Mouse (Mus musculus): ENCODE measurements at regions not wholly inside any gene's neighbourhood (a gene's known extent, or its start where the extent isn't known, plus 50 kb on each side); places are given as distances from the start of the nearest gene placed in this dataset.

GRCm38 (mm10) chr16:87132082-87132481 is 221.9 kb upstream of the N6amt1 start:
- Histone ChIP-seq H3K9ac (replicated peaks; ENCODE audit: low read length) (no peak overlapping the region), H3K4me3 (replicated peaks; ENCODE audit: low read depth, low read length) (no peak overlapping the region), H3K36me3 (ENCODE audit: control insufficient read depth, insufficient read depth, low read length) (no peaks in the 10 kb centered on the region), H3K4me2 (ENCODE audit: low read length) (no peak overlapping the region), H3K4me1 (ENCODE audit: control insufficient read depth, insufficient read depth, low read length) (no peaks in the 10 kb centered on the region), H3K27me3 (ENCODE audit: control insufficient read depth, insufficient read depth, low read length) (no peaks in the 10 kb centered on the region), H3K27ac (replicated peaks; ENCODE audit: low read depth, low read length) (no peak overlapping the region), H3K9me3 (ENCODE audit: control insufficient read depth, low read length) (no peaks in the 10 kb centered on the region)
- WGBS, result 86% methylated on average over 4 of the region's 4 CpGs
- no peak for DNase-seq
- no peak for ATAC-seq (ENCODE audit: low FRiP score, low TSS enrichment)

GRCm38 (mm10) chr16:87130733-87131640 is 223.0 kb upstream of the N6amt1 start:
- no peak for DNase-seq
- no peaks in the 10 kb centered on the region for H3K4me1 ChIP-seq (ENCODE audit: control insufficient read depth, insufficient read depth, low read length)
- no peak overlapping the region for H3K9ac ChIP-seq (replicated peaks; ENCODE audit: low read length)
- no peaks in the 10 kb centered on the region for H3K36me3 ChIP-seq (ENCODE audit: control insufficient read depth, insufficient read depth, low read length)
- no peaks in the 10 kb centered on the region for H3K27me3 ChIP-seq (ENCODE audit: control insufficient read depth, insufficient read depth, low read length)
- H3K4me2 ChIP-seq (ENCODE audit: low read length), result no peak overlapping the region
- 67% methylated on average over 12 of the region's 12 CpGs for WGBS
- ATAC-seq (ENCODE audit: low FRiP score, low TSS enrichment), result no peak
- no peaks in the 10 kb centered on the region for H3K9me3 ChIP-seq (ENCODE audit: control insufficient read depth, low read length)
- H3K4me3 ChIP-seq (replicated peaks; ENCODE audit: low read depth, low read length), result no peak overlapping the region
- H3K27ac ChIP-seq (replicated peaks; ENCODE audit: low read depth, low read length), result no peak overlapping the region

- Histone ChIP-seq H3K4me1 (ENCODE audit: control insufficient read depth, insufficient read depth, low read length) (no peaks in the 10 kb centered on the region), H3K27ac (replicated peaks; ENCODE audit: low read depth, low read length) (no peak overlapping the region), H3K4me2 (ENCODE audit: low read length) (no peak overlapping the region), H3K9me3 (ENCODE audit: control insufficient read depth, low read length) (no peaks in the 10 kb centered on the region), H3K4me3 (replicated peaks; ENCODE audit: low read depth, low read length) (no peak overlapping the region), H3K27me3 (ENCODE audit: control insufficient read depth, insufficient read depth, low read length) (no peaks in the 10 kb centered on the region), H3K36me3 (ENCODE audit: control insufficient read depth, insufficient read depth, low read length) (no peaks in the 10 kb centered on the region), H3K9ac (replicated peaks; ENCODE audit: low read length) (no peak overlapping the region)
- no peak for DNase-seq
- no peak for ATAC-seq (ENCODE audit: low FRiP score, low TSS enrichment)
- WGBS, result 91% methylated on average over 3 of the region's 3 CpGs
These were observed 225.0 kb upstream of the N6amt1 start for GRCm38 (mm10) chr16:87129021-87129420.

GRCm38 (mm10) chr16:87128230-87128629 is 225.8 kb upstream of the N6amt1 start:
- H3K27me3 ChIP-seq (ENCODE audit: control insufficient read depth, insufficient read depth, low read length), result no peaks in the 10 kb centered on the region
- H3K4me1 ChIP-seq (ENCODE audit: control insufficient read depth, insufficient read depth, low read length), result no peaks in the 10 kb centered on the region
- no peak overlapping the region for H3K9ac ChIP-seq (replicated peaks; ENCODE audit: low read length)
- H3K9me3 ChIP-seq (ENCODE audit: control insufficient read depth, low read length), result no peaks in the 10 kb centered on the region
- H3K27ac ChIP-seq (replicated peaks; ENCODE audit: low read depth, low read length), result no peak overlapping the region
- ATAC-seq (ENCODE audit: low FRiP score, low TSS enrichment), result peak; percentile 37; the same call in 1 of the 2 replicates
- 0 out of 2 replicates have a peak overlapping the region, but pooled peaks have one; percentile 6 for H3K4me2 ChIP-seq (ENCODE audit: low read length)
- DNase-seq, result peak; percentile 37
- no peaks in the 10 kb centered on the region for H3K36me3 ChIP-seq (ENCODE audit: control insufficient read depth, insufficient read depth, low read length)
- WGBS, result 73% methylated on average over 13 of the region's 13 CpGs
- no peak overlapping the region for H3K4me3 ChIP-seq (replicated peaks; ENCODE audit: low read depth, low read length)

GRCm38 (mm10) chr16:87124519-87124918 is 229.5 kb upstream of the N6amt1 start:
- Histone ChIP-seq H3K27ac (replicated peaks; ENCODE audit: low read depth, low read length) (no peak overlapping the region), H3K4me3 (replicated peaks; ENCODE audit: low read depth, low read length) (no peak overlapping the region), H3K9me3 (ENCODE audit: control insufficient read depth, low read length) (no peaks in the 10 kb centered on the region), H3K36me3 (ENCODE audit: control insufficient read depth, insufficient read depth, low read length) (no peaks in the 10 kb centered on the region), H3K27me3 (ENCODE audit: control insufficient read depth, insufficient read depth, low read length) (no peaks in the 10 kb centered on the region), H3K9ac (replicated peaks; ENCODE audit: low read length) (no peak overlapping the region), H3K4me2 (ENCODE audit: low read length) (no peak overlapping the region), H3K4me1 (ENCODE audit: control insufficient read depth, insufficient read depth, low read length) (no peaks in the 10 kb centered on the region)
- no peak for DNase-seq
- WGBS, result 93% methylated on average over 7 of the region's 7 CpGs
- ATAC-seq (ENCODE audit: low FRiP score, low TSS enrichment), result no peak

GRCm38 (mm10) chr16:87103599-87103998 is 250.4 kb upstream of the N6amt1 start:
- 73% methylated on average over 2 of the region's 2 CpGs for WGBS
- ATAC-seq (ENCODE audit: low FRiP score, low TSS enrichment) (no peak), DNase-seq (no peak)
- H3K36me3 ChIP-seq (ENCODE audit: control insufficient read depth, insufficient read depth, low read length), result no peaks in the 10 kb centered on the region
- H3K9me3 ChIP-seq (ENCODE audit: control insufficient read depth, low read length), result no peaks in the 10 kb centered on the region
- H3K4me3 ChIP-seq (replicated peaks; ENCODE audit: low read depth, low read length), result no peak overlapping the region
- no peaks in the 10 kb centered on the region for H3K4me1 ChIP-seq (ENCODE audit: control insufficient read depth, insufficient read depth, low read length)
- H3K4me2 ChIP-seq (ENCODE audit: low read length), result no peak overlapping the region
- H3K27me3 ChIP-seq (ENCODE audit: control insufficient read depth, insufficient read depth, low read length), result no peaks in the 10 kb centered on the region
- H3K27ac ChIP-seq (replicated peaks; ENCODE audit: low read depth, low read length), result no peak overlapping the region
- no peak overlapping the region for H3K9ac ChIP-seq (replicated peaks; ENCODE audit: low read length)

GRCm38 (mm10) chr16:87102057-87102456 is 251.9 kb upstream of the N6amt1 start:
- Histone ChIP-seq H3K4me3 (replicated peaks; ENCODE audit: low read depth, low read length) (no peak overlapping the region), H3K4me1 (ENCODE audit: control insufficient read depth, insufficient read depth, low read length) (no peaks in the 10 kb centered on the region), H3K9ac (replicated peaks; ENCODE audit: low read length) (no peak overlapping the region), H3K4me2 (ENCODE audit: low read length) (no peak overlapping the region), H3K36me3 (ENCODE audit: control insufficient read depth, insufficient read depth, low read length) (no peaks in the 10 kb centered on the region), H3K27me3 (ENCODE audit: control insufficient read depth, insufficient read depth, low read length) (no peaks in the 10 kb centered on the region), H3K27ac (replicated peaks; ENCODE audit: low read depth, low read length) (no peak overlapping the region), H3K9me3 (ENCODE audit: control insufficient read depth, low read length) (no peaks in the 10 kb centered on the region)
- ATAC-seq (ENCODE audit: low FRiP score, low TSS enrichment) (no peak), DNase-seq (no peak)

- ATAC-seq (ENCODE audit: low FRiP score, low TSS enrichment), result no peak
These were observed 262.0 kb upstream of the N6amt1 start for GRCm38 (mm10) chr16:87092011-87092410.

GRCm38 (mm10) chr16:87089322-87089721 is 264.7 kb upstream of the N6amt1 start:
- no peaks in the 10 kb centered on the region for H3K4me1 ChIP-seq (ENCODE audit: control insufficient read depth, insufficient read depth, low read length)
- ATAC-seq (ENCODE audit: low FRiP score, low TSS enrichment) (no peak), DNase-seq (no peak)
- no peak overlapping the region for H3K4me3 ChIP-seq (replicated peaks; ENCODE audit: low read depth, low read length)
- WGBS, result 85% methylated on average over 3 of the region's 3 CpGs
- H3K9ac ChIP-seq (replicated peaks; ENCODE audit: low read length), result no peak overlapping the region
- H3K36me3 ChIP-seq (ENCODE audit: control insufficient read depth, insufficient read depth, low read length), result no peaks in the 10 kb centered on the region
- H3K27me3 ChIP-seq (ENCODE audit: control insufficient read depth, insufficient read depth, low read length), result no peaks in the 10 kb centered on the region
- H3K9me3 ChIP-seq (ENCODE audit: control insufficient read depth, low read length), result no peaks in the 10 kb centered on the region
- H3K27ac ChIP-seq (replicated peaks; ENCODE audit: low read depth, low read length), result no peak overlapping the region
- H3K4me2 ChIP-seq (ENCODE audit: low read length), result no peak overlapping the region

More at GRCm38 (mm10) chr16:87092011-87092410, 262.0 kb upstream of the N6amt1 start:
- H3K36me3 ChIP-seq (ENCODE audit: control insufficient read depth, insufficient read depth, low read length), result no peaks in the 10 kb centered on the region
- H3K9me3 ChIP-seq (ENCODE audit: control insufficient read depth, low read length), result no peaks in the 10 kb centered on the region
- no peaks in the 10 kb centered on the region for H3K4me1 ChIP-seq (ENCODE audit: control insufficient read depth, insufficient read depth, low read length)
- no peak overlapping the region for H3K4me2 ChIP-seq (ENCODE audit: low read length)
- DNase-seq, result no peak
- H3K27ac ChIP-seq (replicated peaks; ENCODE audit: low read depth, low read length), result no peak overlapping the region
- H3K27me3 ChIP-seq (ENCODE audit: control insufficient read depth, insufficient read depth, low read length), result no peaks in the 10 kb centered on the region
- WGBS, result 81% methylated on average over 2 of the region's 2 CpGs
- no peak overlapping the region for H3K4me3 ChIP-seq (replicated peaks; ENCODE audit: low read depth, low read length)
- H3K9ac ChIP-seq (replicated peaks; ENCODE audit: low read length), result no peak overlapping the region
